Mouse (Mus musculus) urinary bladder, postnatal 36 days (tissue): ENCODE measurements around the gene Cap2.
A peak's percentile ranks its signal among the peaks of the same experiment; 100 is the strongest.

Source experiments
- DNase-seq, 2 experiments: peaks; one replicate each; pipeline ENCODE4 v3.0.0; 2022; ENCODE audit warnings: low spot score in 2 of 2, mixed read lengths in 1 of 2

Gene Cap2

DNA sequence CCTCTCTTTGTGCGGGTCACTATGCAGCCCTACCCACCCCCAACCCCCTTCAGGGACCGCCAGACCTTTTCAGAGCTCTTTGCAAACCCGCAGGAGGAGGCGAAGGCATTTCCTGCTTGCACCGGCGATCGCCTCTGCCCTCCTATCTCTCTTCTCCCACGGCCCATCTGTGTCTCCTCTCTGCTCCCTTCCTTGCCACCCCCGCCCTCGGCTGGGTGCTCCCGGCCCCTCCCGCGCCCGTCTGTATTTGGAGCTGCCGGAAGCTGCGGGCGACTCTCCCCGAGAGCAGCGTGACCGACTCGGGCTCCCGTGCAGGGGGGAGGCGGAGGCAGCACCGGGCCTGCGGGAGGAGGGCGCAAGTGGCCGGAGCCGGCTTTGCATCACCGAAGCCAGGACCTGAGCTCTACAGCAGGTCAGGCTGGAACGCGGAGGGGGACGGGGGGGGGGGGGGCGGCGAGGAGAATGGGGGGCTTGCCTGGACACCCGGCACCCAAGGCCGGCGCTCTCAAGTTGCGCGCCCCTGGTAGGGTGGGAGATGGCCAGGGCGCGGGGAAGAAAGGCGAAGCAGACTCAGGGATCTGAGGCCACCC is at the start of gene Cap2:
Gene Cap2 (plus strand): TSS at position 49 of the 590 bp plus-strand sequence.
- DNase-seq, result peak; percentile 16 to 48

DNA sequence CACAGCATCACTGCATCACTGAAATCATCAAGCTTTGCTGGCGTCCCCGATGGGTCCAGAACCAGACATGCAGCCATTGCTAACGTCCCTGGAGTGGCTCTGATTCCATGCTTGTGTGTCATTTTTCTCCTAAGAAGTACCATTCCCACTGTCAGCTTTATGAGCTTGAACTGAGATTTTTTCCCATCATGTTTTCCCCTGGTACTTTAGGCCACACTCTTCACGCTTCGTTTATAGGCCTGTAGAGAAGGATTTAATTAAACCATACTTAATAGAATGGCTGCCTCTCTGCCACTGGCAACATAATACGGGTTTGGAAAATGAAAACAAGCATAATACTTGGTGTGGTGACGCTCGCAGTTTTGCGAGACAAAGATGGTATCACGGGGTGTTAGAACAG is 42.1 kb upstream of the Cap2 start:
- no peak for DNase-seq

DNA sequence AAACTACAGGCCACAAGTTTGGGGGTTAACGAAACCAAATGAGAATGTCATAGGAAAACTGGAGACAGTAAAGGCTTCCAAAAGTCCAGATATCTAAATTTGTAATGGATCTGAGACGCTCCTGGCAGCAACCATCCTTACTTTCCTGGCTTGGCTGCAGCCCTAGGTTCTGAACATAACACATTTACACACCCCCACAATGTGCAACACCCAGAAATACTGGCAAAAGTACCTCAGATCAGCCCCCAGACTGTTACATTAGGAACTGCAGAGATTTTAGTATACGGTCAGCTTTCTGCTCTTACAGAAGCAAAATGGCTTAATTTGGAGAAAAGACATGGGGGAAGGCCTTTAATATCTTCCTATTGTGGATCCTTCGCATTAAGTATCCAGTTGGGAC is 39.4 kb upstream of the Cap2 start:
- no peak for DNase-seq

DNA sequence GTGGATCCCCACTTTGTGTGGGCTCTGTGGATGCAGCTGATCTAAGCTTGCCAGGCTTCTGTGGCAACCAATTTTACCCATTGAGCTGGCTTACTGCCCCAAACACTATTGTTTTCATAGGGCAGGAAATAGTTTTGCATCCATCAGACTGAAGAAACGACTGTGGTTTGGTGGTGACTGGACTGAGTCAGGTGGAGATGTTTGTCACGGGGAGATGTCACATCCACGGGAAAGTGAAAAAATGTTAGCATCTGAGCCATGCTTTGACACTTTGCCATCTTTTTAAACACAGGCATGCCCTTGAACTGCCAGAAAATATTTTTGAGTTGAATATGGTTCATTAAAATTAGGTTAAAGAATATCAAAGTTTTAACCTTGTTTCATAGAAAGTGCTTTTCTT is 37.9 kb upstream of the Cap2 start:
- no peak for DNase-seq

DNA sequence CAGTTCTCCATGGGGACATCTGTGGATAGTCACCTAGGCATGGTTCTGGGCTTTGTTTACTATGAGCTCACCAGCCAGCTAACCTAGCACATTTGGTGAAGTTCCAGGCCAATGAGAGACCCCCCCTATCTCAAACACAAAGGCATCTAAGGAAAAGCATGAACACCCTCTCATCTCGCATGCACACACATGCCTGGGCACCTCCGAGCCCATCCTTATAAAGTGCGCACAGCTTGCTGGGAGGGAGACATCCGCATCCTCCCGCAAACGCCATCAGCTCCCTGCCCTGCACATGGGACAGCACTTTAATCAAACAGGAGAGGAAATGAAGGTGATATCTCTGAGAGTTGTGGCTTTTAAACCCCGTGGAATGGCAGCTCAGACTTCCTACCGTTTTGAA is 33.4 kb upstream of the Cap2 start:
- DNase-seq, result no peak

DNA sequence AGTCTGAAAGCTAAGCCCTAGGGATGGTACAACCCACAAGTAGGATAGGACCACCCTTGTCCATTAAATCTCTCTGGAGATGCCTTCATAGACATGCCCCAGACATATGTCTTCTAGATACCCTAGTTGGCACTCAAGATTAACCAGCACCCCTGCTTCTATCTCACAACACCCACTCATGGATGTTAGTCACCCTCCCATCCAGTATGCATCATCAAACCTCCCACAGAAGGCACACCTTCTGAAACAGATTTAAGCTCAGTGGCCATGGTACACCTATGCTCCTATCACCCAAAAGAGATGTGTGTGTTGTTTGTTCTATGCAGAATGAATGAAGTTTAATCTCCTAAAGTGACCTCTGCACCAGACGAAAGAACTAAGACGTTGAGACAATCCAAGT is 32.1 kb upstream of the Cap2 start:
- no peak for DNase-seq

DNA sequence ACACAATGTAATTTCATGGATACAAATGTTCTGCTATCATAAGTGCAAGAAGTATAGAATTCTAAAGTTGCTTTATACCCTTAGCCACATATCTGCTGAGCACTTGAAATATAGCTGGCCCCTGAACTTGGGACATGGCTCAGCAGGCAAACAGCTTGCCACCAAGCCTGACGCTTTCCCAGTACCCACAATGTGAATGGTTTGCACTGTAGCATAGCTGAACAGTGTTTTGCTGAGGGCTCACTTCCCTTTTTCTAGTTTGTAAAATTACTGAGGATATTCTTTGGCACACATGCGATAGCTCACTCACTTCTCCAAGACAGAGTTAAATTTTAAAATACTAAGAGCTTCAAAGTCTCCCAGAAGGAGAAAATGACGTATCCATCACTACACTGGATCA is 20.4 kb upstream of the Cap2 start:
- DNase-seq, result no peak

DNA sequence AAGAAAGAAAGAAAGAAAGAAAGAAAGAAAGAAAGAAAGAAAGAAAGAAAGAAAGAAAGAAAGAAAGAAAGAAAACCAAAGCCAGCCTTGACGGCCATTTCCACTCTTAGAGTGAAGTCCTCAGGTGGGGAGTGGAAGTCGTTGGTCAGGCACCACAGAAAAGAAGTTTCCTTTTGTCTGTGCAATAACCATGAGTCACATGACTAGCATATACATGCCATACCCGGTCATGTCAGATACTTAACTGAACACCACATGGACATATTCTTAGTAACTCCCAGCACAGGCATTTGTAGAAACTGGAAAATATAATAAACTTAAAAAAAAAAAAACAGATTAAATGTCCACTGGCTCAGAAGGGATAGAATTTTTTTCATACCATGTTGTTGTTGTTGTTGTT is 16.0 kb upstream of the Cap2 start:
- no peak for DNase-seq

DNA sequence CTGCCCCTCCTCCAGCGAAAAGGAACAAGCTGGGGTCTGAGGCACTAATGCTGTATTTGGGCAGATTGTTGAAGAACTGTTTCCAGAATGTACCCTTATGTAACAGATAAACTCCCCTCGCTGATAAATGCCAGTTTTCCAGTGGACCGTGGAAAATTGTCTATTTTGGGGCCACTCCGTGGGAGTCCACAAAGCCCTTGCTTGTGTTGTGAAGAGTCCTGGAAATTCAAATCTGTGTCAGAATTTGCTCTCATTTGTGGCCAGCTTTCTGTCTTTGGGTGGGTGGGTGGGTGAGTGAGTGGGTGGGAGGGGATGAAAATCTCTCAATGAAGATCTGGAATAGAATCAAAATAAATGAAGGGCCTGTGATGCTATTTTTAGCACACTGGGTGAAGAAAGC is 13.5 kb upstream of the Cap2 start:
- no peak for DNase-seq

DNA sequence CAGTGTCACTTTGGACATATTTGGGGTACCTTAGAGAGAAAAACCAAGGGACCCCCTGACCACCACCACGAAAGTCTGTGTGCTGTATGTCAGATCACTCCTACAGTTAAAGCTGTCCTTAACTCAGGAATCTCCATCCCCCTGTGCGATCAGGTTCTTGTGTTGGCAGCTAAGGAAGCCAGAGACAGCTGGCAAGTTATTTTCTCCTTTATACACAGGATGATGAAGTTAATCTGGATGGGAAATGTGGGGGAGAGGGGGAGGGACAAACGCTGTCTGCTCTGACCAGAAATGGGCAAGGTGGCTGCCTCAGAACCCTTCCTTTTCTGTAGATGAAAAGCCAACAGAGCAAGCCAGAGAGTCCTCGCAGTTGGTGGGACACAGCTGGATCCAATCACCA is 11.0 kb upstream of the Cap2 start:
- DNase-seq, result no peak

DNA sequence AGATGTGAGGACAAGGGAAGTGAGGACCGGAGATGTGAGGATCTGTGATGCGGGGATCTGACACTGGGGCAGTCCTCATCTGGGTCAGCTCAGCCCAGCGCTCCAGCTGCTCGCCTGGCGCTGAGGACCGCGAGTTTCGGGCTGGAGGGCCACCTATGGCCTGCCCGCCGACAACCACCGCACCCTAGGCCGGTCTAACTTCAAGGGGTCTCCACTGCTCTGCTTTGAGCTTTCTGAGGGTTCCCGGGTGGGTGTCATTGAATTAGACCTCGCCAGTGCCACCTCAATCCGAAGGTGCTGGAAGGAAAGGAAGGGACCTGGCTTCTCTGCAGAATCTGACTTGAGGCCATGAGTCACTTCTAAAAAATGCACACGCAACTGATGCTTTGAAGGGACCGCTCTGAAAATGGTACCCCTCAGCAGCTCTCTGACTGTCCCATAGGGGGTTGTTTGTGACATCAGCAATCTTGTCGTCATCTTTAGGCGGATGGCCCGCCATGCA is 793 bp downstream of the Cap2 start:
- DNase-seq, result no peak

DNA sequence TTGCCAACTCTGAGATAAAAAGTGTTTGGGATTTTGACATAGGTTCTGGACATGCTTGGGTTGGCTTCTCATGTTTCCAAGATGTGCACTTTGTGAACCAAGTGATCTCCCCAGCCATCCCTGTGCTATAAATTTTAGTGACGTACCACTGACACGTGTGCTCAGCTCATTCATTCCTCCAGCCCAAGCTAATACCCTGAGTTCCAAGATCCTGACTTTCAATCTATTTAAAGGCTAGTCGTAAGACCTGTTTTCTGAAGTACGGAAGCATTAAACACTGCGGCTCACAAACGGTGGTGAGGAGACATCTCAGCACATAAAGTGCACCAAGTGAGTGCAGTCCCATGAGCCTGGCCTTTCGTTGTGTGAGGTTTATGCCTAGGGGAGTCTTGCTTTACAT is 6.3 kb downstream of the Cap2 start:
- DNase-seq, result no peak

DNA sequence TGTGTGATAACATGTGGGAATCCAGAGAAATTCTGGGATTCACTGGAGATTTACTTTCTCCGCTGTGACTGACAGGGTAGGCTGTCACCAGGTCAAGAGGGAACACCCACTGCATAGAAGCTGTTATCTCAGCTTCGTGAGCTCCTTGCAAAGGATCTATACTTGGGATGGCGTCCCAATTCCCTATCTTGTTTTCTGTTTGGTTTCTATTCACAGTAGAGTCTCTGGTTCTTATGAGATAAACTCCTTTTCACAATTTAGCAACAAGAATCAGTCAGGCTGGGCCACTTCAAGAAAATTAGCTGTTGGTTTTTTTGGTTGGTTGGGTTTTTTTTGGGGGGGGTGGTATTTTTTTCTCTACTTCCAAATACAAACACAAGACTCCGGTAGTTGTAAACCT is 7.2 kb downstream of the Cap2 start:
- DNase-seq, result no peak

DNA sequence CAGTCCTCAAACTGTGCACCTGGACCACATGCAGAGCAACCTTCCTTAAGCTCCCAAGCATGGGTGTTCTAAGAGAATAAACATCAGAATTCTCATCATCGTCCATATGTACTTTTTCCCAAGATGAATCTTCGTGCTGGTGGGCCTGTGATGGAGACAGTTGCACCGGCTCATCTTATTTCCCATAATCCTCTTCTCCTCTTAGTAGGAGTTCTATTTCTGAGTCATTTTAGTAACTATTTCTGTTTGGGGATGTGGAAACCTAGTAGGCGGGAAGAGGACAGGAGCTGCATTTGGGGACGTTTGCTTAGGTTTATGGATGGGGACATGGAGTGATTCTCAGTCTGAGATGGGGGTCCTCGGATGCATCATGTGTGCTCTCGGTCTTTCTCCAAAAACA is 8.8 kb downstream of the Cap2 start:
- DNase-seq, result no peak

DNA sequence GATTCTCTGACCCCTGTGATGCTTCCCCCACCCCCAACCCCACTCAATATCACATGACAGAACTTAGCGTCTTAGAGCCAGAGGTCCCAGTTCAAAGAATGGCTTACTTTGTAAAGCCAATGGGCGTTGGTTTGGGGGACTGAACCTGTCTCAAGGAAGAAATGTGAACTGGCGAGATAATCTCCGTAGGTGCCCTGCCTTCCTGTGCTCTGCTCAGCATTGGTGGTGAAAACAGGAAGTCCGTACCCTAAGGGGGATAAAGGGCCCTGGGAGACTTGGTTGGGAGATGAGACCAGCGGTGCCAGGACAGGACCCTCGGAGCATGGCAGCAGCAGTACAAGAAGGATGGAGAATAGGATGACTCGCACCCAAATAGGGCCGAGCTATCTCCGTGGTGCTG is 12.8 kb downstream of the Cap2 start:
- DNase-seq, result no peak

DNA sequence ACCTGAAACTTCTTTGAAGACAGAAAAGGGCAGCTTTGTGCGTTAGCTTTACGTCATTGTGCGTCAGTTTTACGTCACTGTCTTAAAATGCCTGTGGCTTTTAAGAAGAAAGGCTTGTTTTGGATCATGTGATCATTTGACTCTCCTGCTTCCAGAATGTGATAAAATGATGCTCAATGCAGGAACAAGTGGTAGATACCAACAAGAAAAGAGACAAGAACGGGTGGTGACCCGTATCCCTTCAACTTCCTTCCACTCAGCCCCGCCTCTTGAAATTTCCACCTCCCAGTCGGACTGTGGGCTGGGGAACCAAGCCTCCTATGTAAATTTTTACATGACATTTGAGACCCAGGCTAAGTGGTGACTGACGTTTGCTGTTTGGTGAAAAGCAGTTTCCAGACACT is 13.5 kb downstream of the Cap2 start:
- DNase-seq, result no peak

DNA sequence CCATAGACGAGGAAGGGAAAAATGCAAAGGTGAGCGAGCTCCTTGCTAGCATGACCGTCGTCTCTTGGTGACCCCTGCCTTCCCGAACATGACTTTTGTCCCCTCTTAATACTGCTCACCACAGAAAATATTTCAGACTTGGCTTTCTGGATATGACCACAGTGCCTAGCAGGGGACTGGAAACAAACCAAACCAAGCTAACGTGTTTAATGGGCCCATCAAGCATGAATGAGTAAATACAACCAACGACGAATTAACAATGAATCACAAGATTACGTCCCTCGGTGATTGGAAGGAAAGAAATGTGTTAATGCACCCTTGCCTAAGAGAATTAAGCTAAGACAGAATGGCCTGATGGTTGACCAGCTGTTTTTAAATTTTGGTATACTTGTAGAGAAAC is 13.9 kb downstream of the Cap2 start:
- DNase-seq, result no peak

DNA sequence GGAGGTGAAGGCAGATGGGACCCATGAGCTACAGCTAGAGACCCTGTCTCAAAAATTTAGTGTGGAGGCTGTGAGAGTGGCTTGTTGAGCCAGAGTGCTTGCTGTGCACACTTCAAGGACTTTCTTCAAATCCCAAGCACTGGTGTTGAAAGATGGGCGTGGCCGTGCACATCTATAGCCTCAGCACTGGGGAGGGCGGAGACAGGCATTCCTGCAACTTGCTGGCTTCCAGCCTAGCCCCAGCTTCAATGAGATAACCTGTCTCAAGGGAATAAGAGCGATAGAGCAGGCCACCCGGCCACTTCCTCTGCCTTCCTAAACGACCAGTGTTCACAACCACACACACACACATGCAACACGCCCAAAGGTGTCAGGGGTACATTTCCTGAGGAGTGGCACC is 14.5 kb downstream of the Cap2 start:
- no peak for DNase-seq

DNA sequence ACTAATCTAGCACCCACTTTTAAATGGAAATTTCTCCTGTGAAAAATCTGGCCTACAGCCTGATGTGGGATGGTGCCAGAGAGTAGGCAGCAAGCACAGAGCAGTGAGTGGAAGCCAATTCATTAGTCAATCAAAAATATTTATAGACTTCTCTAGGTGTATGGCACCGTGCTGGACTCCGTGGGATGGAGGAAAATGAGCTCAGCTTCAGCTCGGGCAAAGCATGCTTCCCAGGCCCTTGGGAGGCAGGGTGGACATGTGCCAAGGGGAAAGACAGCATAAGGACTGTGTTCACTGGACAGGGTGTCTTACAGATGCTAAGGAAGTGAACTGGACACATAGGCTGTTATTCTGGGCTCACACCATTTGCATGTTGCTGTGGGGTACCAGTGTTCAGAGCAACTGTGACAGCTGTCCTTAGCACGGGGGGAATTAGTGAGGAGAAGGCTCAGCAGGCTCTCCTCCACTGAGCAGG is 15.6 kb downstream of the Cap2 start:
- no peak for DNase-seq

DNA sequence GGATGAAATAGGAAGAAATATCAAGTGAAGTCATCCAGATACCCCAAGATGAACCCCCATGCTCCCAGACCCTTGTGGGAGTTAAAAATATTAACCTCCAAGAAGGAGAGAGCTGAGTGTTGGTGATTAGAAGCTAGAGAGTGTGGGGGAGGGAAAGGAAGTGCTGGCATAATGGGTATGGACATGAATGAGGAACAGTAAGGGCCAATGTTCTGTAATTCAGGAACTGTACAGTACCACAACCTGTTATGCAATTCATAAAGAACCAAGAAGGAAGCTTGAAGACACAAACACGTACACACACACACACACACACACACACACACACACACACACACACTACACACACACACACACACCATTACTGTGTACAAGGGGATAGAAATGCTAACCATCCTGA is 19.8 kb downstream of the Cap2 start:
- DNase-seq, result no peak

DNA sequence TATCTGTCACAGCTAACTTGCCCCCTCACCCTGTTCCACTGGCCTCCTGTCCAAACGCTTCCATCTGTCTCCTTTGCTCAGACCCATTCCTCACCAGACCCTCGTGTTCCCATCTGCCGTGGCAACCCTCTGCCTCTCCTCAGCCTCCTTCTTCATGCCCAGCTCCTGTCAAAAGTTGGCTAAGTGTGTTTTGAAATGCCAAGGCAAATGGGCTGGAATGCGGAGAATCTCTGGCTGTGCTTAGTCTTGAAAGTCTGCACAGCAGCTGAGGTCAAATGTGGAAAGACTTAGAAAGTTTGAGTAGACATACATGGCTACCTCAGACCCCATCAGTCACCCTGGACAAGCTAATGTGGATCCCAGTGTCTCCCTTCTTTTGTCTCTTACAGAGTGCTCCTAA is 21.1 kb downstream of the Cap2 start:
- no peak for DNase-seq

DNA sequence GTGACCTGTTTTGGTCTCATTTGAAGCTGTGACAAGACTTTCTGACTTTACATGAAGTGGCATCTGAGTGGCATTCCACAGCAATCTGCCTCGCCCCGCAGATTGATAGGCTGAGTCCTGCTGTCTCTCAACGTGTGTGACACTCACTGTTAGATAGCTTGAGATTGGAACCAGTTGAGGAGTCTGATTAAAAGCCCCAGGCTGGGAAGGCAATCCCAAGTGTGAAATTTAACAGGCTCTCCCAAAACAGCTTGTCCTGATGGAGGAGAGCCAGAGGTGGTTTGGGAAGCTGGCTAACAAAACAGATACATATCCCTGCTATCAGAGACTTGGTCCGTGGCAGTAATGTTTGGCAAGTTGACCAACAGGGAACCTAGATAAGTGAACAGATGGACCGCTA is 21.6 kb downstream of the Cap2 start:
- DNase-seq, result no peak

DNA sequence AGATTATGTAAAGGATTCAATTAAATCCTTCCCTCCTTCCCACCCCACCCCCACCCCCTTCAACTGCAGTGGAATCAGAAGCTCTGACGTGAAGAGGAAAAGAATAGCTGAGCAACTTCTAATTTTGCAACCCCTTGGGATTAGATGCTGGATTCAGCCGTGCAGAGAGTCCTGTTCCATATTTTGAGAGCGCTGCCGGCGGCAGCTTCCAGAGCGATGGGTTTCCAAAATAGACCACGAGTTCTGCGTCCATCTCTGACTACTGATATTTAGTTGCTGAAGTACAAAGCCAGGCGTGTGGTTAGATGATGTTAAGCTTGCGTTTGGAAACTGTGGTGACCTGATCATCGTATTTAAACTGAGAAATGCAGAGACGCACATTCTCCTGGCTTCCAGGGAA is 22.1 kb downstream of the Cap2 start:
- DNase-seq, result no peak
